Mouse (Mus musculus) monocyte, adult 5-6 weeks (primary cell): ENCODE results near the gene Cog7. TPM values are rescaled to one million over a fixed set of nuclear protein-coding genes. Genes with fewer than 3 reads are reported as not detected.

Experiments used
- ATAC-seq: fragments of 153-309, 156-312 bp; replicated peaks from 2 replicates; pipeline ENCODE4 v1.8.0; 2017; ENCODE audit warnings: mild to moderate bottlenecking; ENCODE audit not compliant: low TSS enrichment, insufficient number of reproducible peaks, severe bottlenecking, poor library complexity, low FRiP score
- total RNA-seq: library from RNA; stranded (forward); fragments of 200-1000, 200-491, 200-594 nt; gene quantifications from 3 replicates; pipeline ENCODE4 v1.2.3, GENCODE M21; 2017

Cog7 gene
- total RNA-seq, 1 experiment from 2014 or later: 15.1 TPM

GRCm38 (mm10) chr7:121836827-121837226 lies 144.7 kb downstream of the Cog7 start:
- ATAC-seq: no peak

- no peak for ATAC-seq
Measured at GRCm38 (mm10) chr7:121835392-121835791, 146.1 kb downstream of the Cog7 start.

Other genes starting within 250 kb of the Cog7 start
- 0.68 to 1.6 TPM (median 1.4 TPM) in 3 replicates for gene Scnn1g, start 247.2 kb downstream of the Cog7 start, total RNA-seq
- gene Scnn1b, start 116.7 kb downstream of the Cog7 start, total RNA-seq: not detected in 3 replicates
- 6.1 to 7.8 TPM (median 7.4 TPM) in 3 replicates for gene Gga2, start 39.5 kb upstream of the Cog7 start, total RNA-seq
- gene Ubfd1, start 85.5 kb upstream of the Cog7 start, total RNA-seq: 24.5 to 31.7 TPM (median 31.1 TPM) in 3 replicates
- gene Ears2, start 85.6 kb upstream of the Cog7 start, total RNA-seq: 3.5 to 4.4 TPM (median 3.8 TPM) in 3 replicates
- 15.4 to 65.3 TPM (median 30.7 TPM) in 3 replicates for gene Ndufab1, start 120.2 kb upstream of the Cog7 start, total RNA-seq
- 1.8 to 10.1 TPM (median 5.8 TPM) in 3 replicates for gene Palb2, start 151.3 kb upstream of the Cog7 start, total RNA-seq
- gene Dctn5, start 151.3 kb upstream of the Cog7 start, total RNA-seq: 61.3 to 87.9 TPM (median 69.1 TPM) in 3 replicates
- gene Plk1, start 177.7 kb upstream of the Cog7 start, total RNA-seq: 0.21 to 0.68 TPM in 2 of 3 replicates, not detected in the other
- not detected in 3 replicates for gene Ern2, start 204.5 kb upstream of the Cog7 start, total RNA-seq
- not detected in 3 replicates for gene Chp2, start 237.8 kb upstream of the Cog7 start, total RNA-seq